Mouse (Mus musculus) MEL (cell line): ENCODE measurements around the gene Fam172a. TPM values are rescaled to one million over a fixed set of nuclear protein-coding genes. Genes with fewer than 3 reads are reported as not detected.
A peak's percentile ranks its signal among the peaks of the same experiment; 100 is the strongest.

Experiments used
- DNase-seq: peaks from one replicate; pipeline ENCODE4 v3.0.0; 2011; ENCODE audit warnings: low read depth, low spot score
- H3K27ac ChIP-seq: 2 replicates; pipeline ENCODE4 v1.5.1; 2012; ENCODE audit warnings: low read depth, mild to moderate bottlenecking, control low read depth, low read length, moderate library complexity; ENCODE audit not compliant: control insufficient read depth
- H3K27me3 ChIP-seq, 2 experiments: fragments of 150-350 bp in 1 of 2; sonication (generic) in 1 of 2; 2 replicates each; pipeline ENCODE4 v1.6.1; 2012; ENCODE audit warnings: low read length in 2 of 2, mild to moderate bottlenecking in 2 of 2, improper control_type of control experiment in 1 of 2, moderate library complexity in 1 of 2; ENCODE audit not compliant: insufficient read depth in 2 of 2, control insufficient read depth in 1 of 2
- H3K36me3 ChIP-seq, 2 experiments: 2 replicates each; pipeline ENCODE4 v1.6.1; 2012 to 2014; ENCODE audit warnings: low read length in 2 of 2, improper control_type of control experiment in 1 of 2, inconsistent platforms in 1 of 2, mild to moderate bottlenecking in 1 of 2; ENCODE audit not compliant: insufficient read depth in 2 of 2, control insufficient read depth in 1 of 2
- H3K4me1 ChIP-seq, 2 experiments: fragments of 150-350 bp in 1 of 2; sonication (generic) in 1 of 2; 2 replicates each; pipeline ENCODE4 v1.6.1; 2012; ENCODE audit warnings: low read length in 2 of 2, improper control_type of control experiment in 1 of 2, mild to moderate bottlenecking in 1 of 2; ENCODE audit not compliant: insufficient read depth in 2 of 2, control insufficient read depth in 1 of 2
- H3K4me3 ChIP-seq, 2 experiments: fragments of 150-350 bp in 1 of 2; sonication (generic) in 1 of 2; 2 replicates each; pipeline ENCODE4 v1.5.1; 2012; ENCODE audit warnings: low read depth in 2 of 2, low read length in 2 of 2, mild to moderate bottlenecking in 2 of 2, moderate library complexity in 2 of 2, control low read depth in 1 of 2, improper control_type of control experiment in 1 of 2; ENCODE audit not compliant: control insufficient read depth in 1 of 2, insufficient read depth in 1 of 2
- H3K79me2 ChIP-seq: 2 replicates; pipeline ENCODE4 v1.6.1; 2012; ENCODE audit warnings: mild to moderate bottlenecking, low read length, moderate library complexity; ENCODE audit not compliant: control insufficient read depth, poor library complexity, insufficient read depth
- H3K9ac ChIP-seq: 2 replicates; pipeline ENCODE4 v1.6.1; 2012; ENCODE audit warnings: low read depth, mild to moderate bottlenecking, control low read depth, low read length, moderate library complexity; ENCODE audit not compliant: control insufficient read depth, poor library complexity, severe bottlenecking
- H3K9me3 ChIP-seq: fragments of 150-350 bp; sonication (generic); replicated peaks from 2 replicates; pipeline ENCODE4 v1.6.1; 2012; ENCODE audit warnings: mild to moderate bottlenecking, low read length, improper control_type of control experiment, moderate library complexity; ENCODE audit not compliant: insufficient read depth
- CHD1 ChIP-seq: IDR thresholded peaks from 2 replicates; pipeline ENCODE4 v1.6.1; 2012; ENCODE audit warnings: low read depth, mild to moderate bottlenecking, inconsistent platforms, low read length, improper control_type of control experiment
- CTCF ChIP-seq, 3 experiments: IDR thresholded peaks in 2 of 3; conservative IDR thresholded peaks in 1 of 3; 2 replicates each; pipeline ENCODE4 v1.5.1; 2011 to 2012; ENCODE audit warnings: low read length in 3 of 3, low read depth in 2 of 3, mild to moderate bottlenecking in 2 of 3, improper control_type of control experiment in 1 of 3, inconsistent platforms in 1 of 3, mixed read lengths in 1 of 3, moderate library complexity in 1 of 3; ENCODE audit not compliant: control insufficient read depth in 1 of 3, insufficient read depth in 1 of 3, poor library complexity in 1 of 3, severe bottlenecking in 1 of 3
- ELF1 ChIP-seq: IDR thresholded peaks from 2 replicates; pipeline ENCODE4 v1.6.1; 2014; ENCODE audit warnings: low read depth, mild to moderate bottlenecking, inconsistent platforms, low read length, improper control_type of control experiment, moderate library complexity
- GABPA ChIP-seq: IDR thresholded peaks from 2 replicates; pipeline ENCODE4 v1.6.1; 2012; ENCODE audit warnings: low read depth, mild to moderate bottlenecking, inconsistent platforms, low read length, improper control_type of control experiment, moderate library complexity
- MAFK ChIP-seq: IDR thresholded peaks from 2 replicates; pipeline ENCODE4 v1.6.1; 2011; ENCODE audit warnings: low read depth, mild to moderate bottlenecking, low read length, improper control_type of control experiment, borderline replicate concordance
- MAX ChIP-seq: IDR thresholded peaks from 2 replicates; pipeline ENCODE4 v1.6.1; 2011; ENCODE audit warnings: low read length, improper control_type of control experiment
- MAZ ChIP-seq: IDR thresholded peaks from 2 replicates; pipeline ENCODE4 v1.6.1; 2012; ENCODE audit warnings: low read depth, mild to moderate bottlenecking, inconsistent platforms, low read length, improper control_type of control experiment
- MXI1 ChIP-seq: IDR thresholded peaks from 2 replicates; pipeline ENCODE4 v1.6.1; 2011; ENCODE audit warnings: mild to moderate bottlenecking, low read depth, low read length, improper control_type of control experiment
- POLR2A ChIP-seq, 2 experiments: IDR thresholded peaks; 2 replicates each; pipeline ENCODE4 v1.6.1; 2011 to 2012; ENCODE audit warnings: low read length in 2 of 2, mild to moderate bottlenecking in 2 of 2, control low read depth in 1 of 2, improper control_type of control experiment in 1 of 2, low read depth in 1 of 2, moderate library complexity in 1 of 2; ENCODE audit not compliant: control insufficient read depth in 1 of 2, insufficient read depth in 1 of 2, poor library complexity in 1 of 2
- POLR2AphosphoS5 ChIP-seq: IDR thresholded peaks from 2 replicates; pipeline ENCODE4 v1.6.1; 2012; ENCODE audit warnings: low read depth, borderline replicate concordance, mild to moderate bottlenecking, inconsistent platforms, low read length, moderate library complexity, mixed read lengths
- RAD21 ChIP-seq: IDR thresholded peaks from 2 replicates; pipeline ENCODE4 v1.6.1; 2011; ENCODE audit warnings: mild to moderate bottlenecking, low read depth, low read length, improper control_type of control experiment
- RCOR1 ChIP-seq: IDR thresholded peaks from 2 replicates; pipeline ENCODE4 v1.6.1; 2012; ENCODE audit warnings: low read depth, mild to moderate bottlenecking, inconsistent platforms, low read length, improper control_type of control experiment
- SMC3 ChIP-seq: IDR thresholded peaks from 2 replicates; pipeline ENCODE4 v1.6.1; 2011; ENCODE audit warnings: low read depth, low read length, improper control_type of control experiment
- TAL1 ChIP-seq: IDR thresholded peaks from 2 replicates; pipeline ENCODE4 v1.6.1; 2012; ENCODE audit warnings: mild to moderate bottlenecking, inconsistent platforms, low read length, moderate library complexity, mixed read lengths
- TCF12 ChIP-seq: IDR thresholded peaks from 2 replicates; pipeline ENCODE4 v1.6.1; 2014; ENCODE audit warnings: low read depth, mild to moderate bottlenecking, inconsistent platforms, low read length, improper control_type of control experiment, moderate library complexity
- UBTF ChIP-seq: IDR thresholded peaks from 2 replicates; pipeline ENCODE4 v1.6.1; 2012; ENCODE audit warnings: low read depth, mild to moderate bottlenecking, inconsistent platforms, low read length, improper control_type of control experiment, moderate library complexity, borderline replicate concordance; ENCODE audit not compliant: insufficient read depth
- ZC3H11A ChIP-seq: IDR thresholded peaks from 2 replicates; pipeline ENCODE4 v1.6.1; 2012; ENCODE audit warnings: low read depth, mild to moderate bottlenecking, inconsistent platforms, low read length, improper control_type of control experiment
- ZKSCAN1 ChIP-seq: IDR thresholded peaks from 2 replicates; pipeline ENCODE4 v1.6.1; 2012; ENCODE audit warnings: low read depth, mild to moderate bottlenecking, inconsistent platforms, low read length, improper control_type of control experiment, moderate library complexity
- ZMIZ1 ChIP-seq: IDR thresholded peaks from 2 replicates; pipeline ENCODE4 v1.6.1; 2012; ENCODE audit warnings: low read depth, mild to moderate bottlenecking, inconsistent platforms, low read length, improper control_type of control experiment, moderate library complexity
- polyA plus RNA-seq, 2 experiments: library from polyadenylated mRNA; stranded (reverse) in 1 of 2; unstranded in 1 of 2; fragments of >175 nt in 1 of 2; fragments of >200 nt in 1 of 2; gene quantifications; 2 replicates each; pipeline versions ENCODE4 v1.2.1 to v1.2.4; 2012; ENCODE audit warnings: low replicate concordance in 2 of 2, low read depth in 1 of 2; ENCODE audit not compliant: insufficient read length in 2 of 2, insufficient read depth in 1 of 2, missing spikeins in 1 of 2
- total RNA-seq: library from RNA; depleted of rRNA; stranded (reverse); fragments of 300-350 nt; gene quantifications from 2 replicates; pipeline ENCODE4 v1.2.3, GENCODE M21; 2012

Fam172a gene
- total and polyA plus RNA-seq, 3 experiments, result 13.4 to 358 (median 19.6) TPM

- no peak for TF ChIP-seq POLR2AphosphoS5
- TF ChIP-seq MXI1, result no peak
- no peak for TF ChIP-seq POLR2A (IDR thresholded peaks at IDR 0.05; ENCODE audit: control insufficient read depth in 1 of 2, insufficient read depth in 1 of 2, low read depth in 1 of 2, low read length in 2 of 2, poor library complexity in 1 of 2)
- no peak for TF ChIP-seq UBTF
- no peak for TF ChIP-seq ZC3H11A
- TF ChIP-seq TCF12, result peak; percentile 91
- no peak for TF ChIP-seq CTCF (IDR thresholded peaks at IDR 0.05 in 2 of 3, conservative IDR thresholded peaks at IDR 0.05 in 1 of 3; ENCODE audit: control insufficient read depth in 1 of 3, insufficient read depth in 1 of 3, low read depth in 2 of 3, low read length in 3 of 3, poor library complexity in 1 of 3, severe bottlenecking in 1 of 3)
- TF ChIP-seq MAX, result no peak
Measured at GRCm38 (mm10) chr13:77976248-77976647, 274.4 kb downstream of the Fam172a start (continued).

GRCm38 (mm10) chr13:77977121-77977520 is 275.3 kb downstream of the Fam172a start:
- Histone ChIP-seq H3K9ac (no peak overlapping the region), H3K27ac (no peak overlapping the region), H3K4me3 (no peak overlapping the region), H3K36me3 (peaks cover 0 to 8% of the 10 kb centered on the region in 2 experiments; a peak in 2 of 4 replicates), H3K27me3 (no peaks in the 10 kb centered on the region), H3K4me1 (peaks cover 0 to 13% of the 10 kb centered on the region in 2 experiments; a peak in 2 of 4 replicates), H3K9me3 (no peaks in the 10 kb centered on the region), H3K79me2 (no peaks in the 10 kb centered on the region)
- DNase-seq, result no peak
- TF ChIP-seq MAFK (no peak), SMC3 (no peak), MAX (no peak), ELF1 (no peak), CHD1 (no peak), ZMIZ1 (no peak), TAL1 (no peak), MAZ (no peak), RCOR1 (no peak), GABPA (no peak), ZC3H11A (no peak), RAD21 (no peak), ZKSCAN1 (no peak)
- TF ChIP-seq, all 39 proteins: peak for 0
